Mouse (Mus musculus): ENCODE results near the gene Henmt1. TPM values are rescaled to one million over a fixed set of nuclear protein-coding genes. Genes with fewer than 3 reads are reported as not detected.
A peak's percentile ranks its signal among the peaks of the same experiment; 100 is the strongest.

Gene Henmt1
- total RNA-seq (2021) = 1 to 10 TPM; 1.8 to 2.6 TPM

DNA sequence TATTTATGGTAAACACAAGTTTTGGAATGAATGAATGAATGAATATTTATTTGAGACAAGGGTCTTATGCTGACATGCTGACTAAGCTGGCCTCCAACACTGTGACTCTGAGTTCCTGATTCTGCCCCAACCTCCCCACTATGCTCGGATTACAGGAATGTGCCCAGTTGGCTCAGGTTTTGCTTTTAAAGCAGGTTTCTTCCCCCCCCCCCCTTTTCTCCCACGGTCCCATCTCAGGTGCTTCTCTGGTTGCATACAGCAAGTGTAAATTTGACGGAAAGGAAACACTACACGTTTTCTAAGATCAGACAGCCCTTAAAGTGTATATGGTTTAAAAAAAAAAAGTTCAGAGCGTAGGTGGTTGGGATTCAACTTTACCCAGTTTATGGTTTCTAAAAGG lies at the start of gene Henmt1:
TSS of gene Henmt1 (plus strand) at position 301 of the 400 bp plus-strand sequence.
- no peak for DNase-seq

- no peak for DNase-seq
Observed at GRCm38 (mm10) chr3:108889908-108890307, 49.8 kb upstream of the Henmt1 start, which contains the start of gene Fndc7. Gene Fndc7 (minus strand): TSS chr3:108890008.

GRCm38 (mm10) chr3:108892080-108892479 lies 47.6 kb upstream of the Henmt1 start:
- no peak for DNase-seq

DNA sequence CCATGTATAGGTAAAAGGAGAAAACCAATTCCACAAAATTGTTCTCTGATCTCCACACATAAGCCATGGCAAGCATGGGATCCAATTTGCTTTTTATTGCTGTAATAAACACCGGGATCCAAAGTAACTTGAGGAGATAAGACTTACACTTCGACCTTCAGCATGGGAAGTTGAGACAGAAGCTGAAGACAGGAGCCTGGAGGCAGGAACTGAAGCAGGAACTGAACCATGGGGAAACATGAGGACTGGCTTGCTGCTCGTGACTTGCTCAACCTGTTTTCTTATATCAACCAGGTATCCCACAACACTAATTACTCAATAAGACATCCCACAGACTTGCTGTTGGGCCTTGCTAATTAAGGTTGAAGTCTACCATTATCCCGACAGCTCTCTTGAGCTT lies 46.8 kb upstream of the Henmt1 start:
- no peak for DNase-seq

DNA sequence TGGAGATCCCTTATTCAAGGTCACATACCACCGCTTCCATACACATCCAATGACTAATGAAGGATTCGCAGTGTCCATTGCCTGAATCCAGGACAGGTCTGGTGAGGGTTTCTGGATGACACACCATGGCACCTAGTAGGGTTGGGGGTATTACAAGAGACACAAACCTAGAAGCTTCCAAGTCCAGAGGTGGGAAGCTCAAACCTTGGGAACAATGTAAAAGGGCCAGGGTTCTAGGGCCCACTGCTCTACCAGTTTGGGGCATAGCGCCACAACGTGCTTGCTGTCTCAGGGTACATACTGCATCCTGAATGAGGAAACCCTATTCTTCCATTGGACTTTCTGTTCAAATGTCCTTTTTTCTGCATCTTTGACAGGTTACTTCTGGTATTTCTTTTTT lies 41.0 kb upstream of the Henmt1 start:
- no peak for DNase-seq

DNA sequence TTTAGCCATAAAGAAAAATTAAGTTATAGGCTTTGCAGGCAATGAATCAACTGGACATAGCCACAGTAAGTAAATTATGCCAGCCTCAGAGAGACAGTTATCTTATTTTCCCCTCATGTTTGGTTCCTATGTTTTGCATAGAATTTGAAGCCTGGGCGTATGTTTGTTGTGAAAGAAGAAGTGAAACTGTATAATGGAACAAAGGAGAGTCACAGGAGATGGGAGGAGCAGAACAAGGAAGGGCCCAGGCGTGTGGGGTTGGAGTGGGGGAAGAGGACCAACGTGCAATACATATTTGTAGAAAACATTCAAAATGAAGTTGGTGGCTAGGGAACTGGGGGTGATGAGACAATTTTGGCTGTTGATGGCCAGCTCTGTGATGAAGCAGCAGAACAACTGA lies 39.5 kb upstream of the Henmt1 start:
- no peak for DNase-seq

DNA sequence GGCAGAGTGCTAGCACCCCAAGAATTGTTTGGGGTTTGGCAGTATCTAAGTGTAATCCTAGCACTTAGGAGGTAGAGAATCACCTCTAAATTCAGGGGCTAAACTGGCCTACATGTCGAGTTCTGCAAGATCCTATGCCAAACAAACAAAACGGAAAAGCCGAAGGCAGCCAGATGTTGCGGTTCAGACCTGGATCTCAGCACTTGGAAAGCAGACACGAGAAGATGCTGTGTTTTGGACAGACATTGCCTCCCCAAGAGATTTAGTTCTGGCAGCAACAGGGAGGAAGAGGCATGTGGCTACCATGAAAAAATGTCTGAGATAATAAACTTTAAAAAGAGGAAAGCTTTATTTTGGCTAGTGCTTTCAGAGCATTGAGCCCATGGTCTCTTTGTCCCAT lies 39.0 kb upstream of the Henmt1 start:
- DNase-seq = no peak

DNA sequence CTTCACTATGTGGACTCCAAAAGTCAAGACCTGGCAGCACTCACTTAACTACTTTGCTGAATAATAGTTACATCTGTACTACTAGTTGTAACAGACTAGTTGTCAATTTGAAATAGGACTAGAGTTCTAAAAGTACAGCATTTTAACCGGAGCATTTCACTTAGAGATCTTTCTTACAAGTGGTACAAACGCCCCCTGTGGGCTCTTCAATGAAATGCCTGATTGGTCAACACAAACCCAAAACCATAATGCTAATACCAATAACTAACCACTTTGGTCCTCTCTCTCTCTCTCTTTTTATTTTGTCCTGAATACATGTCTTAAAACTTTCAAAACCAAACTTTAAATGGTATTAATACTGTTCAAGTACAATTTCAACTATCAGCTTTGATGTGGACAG lies 37.6 kb upstream of the Henmt1 start:
- DNase-seq = no peak

GRCm38 (mm10) chr3:108902934-108903333 lies 36.7 kb upstream of the Henmt1 start:
- DNase-seq = no peak

- DNase-seq = no peak
Observed at GRCm38 (mm10) chr3:108910303-108911080, 29.2 kb upstream of the Henmt1 start.

GRCm38 (mm10) chr3:108911081-108911547 lies 28.6 kb upstream of the Henmt1 start:
- DNase-seq = peak; percentile 42 to 46

GRCm38 (mm10) chr3:108911548-108912413 lies 27.9 kb upstream of the Henmt1 start, which contains the start of gene Prpf38b:
Gene Prpf38b (minus strand): TSS chr3:108911727.
- peak; percentile 94 for DNase-seq

GRCm38 (mm10) chr3:108915999-108916398 lies 23.7 kb upstream of the Henmt1 start:
- DNase-seq = peak; percentile 31 to 37

DNA sequence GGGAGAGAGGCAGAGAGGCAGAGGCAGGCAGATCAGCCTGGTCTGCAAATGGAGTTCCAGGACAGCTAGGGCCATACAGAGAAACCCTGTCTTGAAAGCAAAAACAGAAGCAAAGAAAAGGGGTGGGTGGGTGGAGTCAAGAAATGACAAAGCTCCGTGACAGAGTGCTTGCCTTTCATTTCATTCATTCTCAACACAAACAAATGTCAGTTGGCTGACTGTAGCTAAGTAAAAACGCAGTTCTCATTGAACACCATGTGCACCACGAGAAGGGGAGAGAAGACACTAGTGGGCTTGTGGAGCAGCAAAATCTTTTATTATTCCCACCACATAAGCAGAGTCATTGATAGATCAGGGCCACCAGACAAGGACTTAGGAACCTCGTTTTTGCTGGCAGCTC lies 22.8 kb upstream of the Henmt1 start:
- DNase-seq = no peak

GRCm38 (mm10) chr3:108917986-108918385 lies 21.7 kb upstream of the Henmt1 start:
- no peak for DNase-seq

DNA sequence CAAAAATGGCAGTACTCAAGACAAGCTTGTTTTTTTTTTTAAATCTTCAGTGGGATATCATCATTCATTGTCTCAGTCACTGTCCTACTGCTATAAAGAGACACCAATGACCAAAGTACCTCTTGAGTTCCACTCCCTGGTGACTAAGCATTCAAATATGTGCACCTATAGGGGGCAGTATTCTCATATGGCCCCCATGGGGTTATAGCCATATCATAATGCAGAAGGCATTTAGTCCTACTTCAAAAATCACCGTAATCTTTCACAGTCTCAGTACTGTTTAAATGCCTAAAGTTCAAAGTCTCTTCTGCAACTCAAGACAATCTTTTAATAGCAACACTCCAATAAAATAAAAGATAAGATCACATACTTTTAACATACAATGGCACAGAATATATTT lies 20.8 kb upstream of the Henmt1 start:
- DNase-seq = no peak

DNA sequence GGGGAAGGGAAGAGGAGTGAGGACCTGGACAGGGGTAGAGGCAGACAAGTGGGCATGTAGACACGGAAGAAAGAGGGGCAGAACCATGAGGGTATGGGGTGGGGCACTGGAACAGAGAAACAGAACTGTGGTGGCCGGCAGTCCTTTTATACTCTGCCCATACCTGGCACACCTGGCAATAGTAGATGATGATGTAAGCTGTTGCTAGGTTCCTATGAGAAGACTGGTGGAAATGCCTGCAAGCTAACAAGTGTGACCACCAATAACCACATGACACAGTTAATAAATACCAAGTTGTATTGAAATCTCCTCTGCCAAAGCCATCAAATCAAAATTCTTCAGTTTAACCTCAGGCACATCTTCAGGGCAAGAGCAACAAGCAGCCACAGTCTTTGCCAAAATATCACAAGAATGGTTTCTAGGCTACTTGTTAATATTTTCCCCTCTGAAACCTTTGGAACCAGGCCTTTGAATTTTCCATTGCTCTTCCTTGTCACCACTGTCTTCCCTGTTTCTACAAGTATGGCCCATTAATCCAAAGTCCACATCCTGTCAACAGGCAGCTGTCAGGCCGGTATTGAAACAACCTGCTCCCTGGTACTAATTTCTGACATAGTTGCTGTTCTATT lies 19.1 kb upstream of the Henmt1 start:
- DNase-seq = no peak

GRCm38 (mm10) chr3:108921822-108922221 lies 17.9 kb upstream of the Henmt1 start:
- no peak for DNase-seq

DNA sequence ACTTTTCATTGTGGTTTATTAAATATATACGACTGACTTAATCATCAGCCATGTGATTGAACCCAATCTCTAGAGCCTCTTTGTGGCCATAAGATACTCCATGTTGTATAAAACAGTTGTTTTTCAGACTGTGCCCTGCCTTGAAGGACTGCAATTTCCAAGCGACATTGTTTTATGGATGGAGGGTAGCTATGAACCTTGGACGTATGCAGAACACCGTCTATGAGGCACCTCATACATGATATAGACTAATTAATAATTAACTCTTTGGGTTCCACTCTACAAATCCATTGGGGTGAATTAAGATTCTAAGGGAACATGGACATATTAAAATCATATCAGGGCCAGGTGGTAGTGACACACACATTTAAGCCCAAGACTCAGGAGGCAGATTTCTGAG lies 14.0 kb upstream of the Henmt1 start:
- no peak for DNase-seq

- DNase-seq = no peak
Observed at GRCm38 (mm10) chr3:108926308-108926707, 13.4 kb upstream of the Henmt1 start.

- no peak for DNase-seq
Observed at GRCm38 (mm10) chr3:108933557-108933956, 6.1 kb upstream of the Henmt1 start.

DNA sequence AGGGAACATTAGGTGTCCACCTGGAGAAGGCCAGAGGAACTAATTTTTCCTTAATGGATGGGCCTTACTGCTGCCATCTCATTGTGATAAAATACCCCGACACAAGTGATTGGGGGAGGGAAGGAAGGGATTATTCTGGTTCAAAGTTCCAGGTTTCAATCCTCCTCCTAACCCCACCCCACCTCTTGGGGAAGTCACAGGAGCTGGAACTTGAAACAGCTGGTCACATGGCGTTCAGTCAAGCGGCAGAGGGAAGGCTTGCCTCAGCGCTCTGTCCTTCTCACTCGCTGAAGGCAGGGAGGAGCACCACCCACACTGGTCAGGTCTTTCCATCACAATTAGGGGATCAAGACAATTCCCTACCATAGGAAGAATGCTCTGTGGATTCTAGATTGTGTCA lies 982 bp upstream of the Henmt1 start:
- DNase-seq = no peak

Data from layer of hippocampus, postnatal 36 days (tissue).